Mouse (Mus musculus): Measurements from ENCODE around the gene B4galt1.

B4galt1 gene

GRCm38 (mm10) chr4:40853565-40854386 is at the start of gene B4galt1:
Gene B4galt1, minus strand, starts transcription at chr4:40854005.
- DNase-seq, result peak; percentile 92

- no peak for DNase-seq
Measured at GRCm38 (mm10) chr4:40900612-40901011, 46.8 kb upstream of the B4galt1 start.

GRCm38 (mm10) chr4:40900071-40900470 is 46.3 kb upstream of the B4galt1 start:
- no peak for DNase-seq

GRCm38 (mm10) chr4:40899264-40899663 is 45.5 kb upstream of the B4galt1 start:
- DNase-seq, result no peak

DNA sequence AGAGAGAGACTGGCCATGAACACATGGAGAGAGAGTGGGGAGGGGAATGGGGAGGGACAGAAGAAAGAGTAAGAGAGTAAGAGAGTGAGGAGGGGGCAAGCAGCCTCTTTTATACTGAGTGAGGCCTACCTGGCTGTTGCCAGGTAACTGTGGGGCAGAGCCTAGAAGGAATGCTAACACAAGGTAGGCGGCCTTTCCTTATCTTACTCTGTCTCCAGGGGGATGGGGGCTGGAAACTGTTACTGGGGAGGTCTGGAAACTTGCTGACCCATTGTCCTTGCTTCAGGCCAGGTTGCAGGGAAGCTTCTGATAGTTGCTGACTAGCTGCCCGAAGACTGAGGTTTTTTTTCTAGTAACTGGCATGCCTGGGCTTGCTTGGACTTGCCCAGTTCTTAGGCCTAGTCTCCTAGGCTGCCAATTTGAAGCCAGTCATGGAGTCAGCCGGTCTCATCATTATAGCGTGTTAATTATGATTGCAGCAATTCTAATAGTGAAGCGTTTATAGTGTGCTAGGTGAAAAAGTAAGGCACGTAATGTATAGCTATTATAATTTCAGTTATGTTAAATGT is 44.8 kb upstream of the B4galt1 start:
- no peak for DNase-seq

DNA sequence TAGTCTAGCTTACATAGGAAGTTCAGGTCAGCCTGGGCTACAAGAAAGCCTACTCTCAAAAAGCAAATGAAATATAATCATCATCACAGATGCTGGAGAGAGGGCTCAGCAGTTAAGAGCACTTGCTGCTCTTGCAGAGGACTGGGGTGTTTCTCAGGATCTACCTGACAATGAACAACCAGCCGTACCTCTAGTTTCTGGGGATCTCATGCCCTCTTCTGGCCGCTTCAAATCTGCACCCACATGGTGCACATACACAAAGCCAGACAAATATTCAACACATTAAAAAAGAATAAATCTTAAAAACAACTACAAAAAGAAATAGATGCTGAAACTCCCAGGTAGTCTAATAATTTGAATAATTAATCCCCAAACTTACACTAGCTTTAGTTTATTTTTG is 41.8 kb upstream of the B4galt1 start:
- no peak for DNase-seq

GRCm38 (mm10) chr4:40895118-40895517 is 41.3 kb upstream of the B4galt1 start:
- no peak for DNase-seq

- no peak for DNase-seq
Measured at GRCm38 (mm10) chr4:40891206-40891605, 37.4 kb upstream of the B4galt1 start.

DNA sequence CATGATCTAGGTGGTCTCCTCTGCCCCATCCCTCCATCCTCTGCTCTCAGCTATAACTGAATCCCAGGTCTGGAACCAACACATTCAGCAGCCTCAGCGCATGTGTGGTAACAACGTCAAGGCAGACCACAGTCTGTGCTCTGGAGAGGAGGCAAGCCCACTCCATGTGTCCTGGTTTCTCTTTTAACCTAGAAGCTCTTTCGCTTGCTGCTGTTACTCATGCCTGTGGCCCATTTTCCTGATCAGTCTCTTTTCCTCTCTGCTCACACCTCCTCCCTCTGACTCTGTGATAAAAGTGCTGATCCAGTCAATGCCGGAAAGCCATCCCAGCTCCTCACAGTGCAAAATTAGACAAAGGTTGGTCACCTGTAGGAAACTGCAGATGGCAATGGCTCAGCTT is 36.2 kb upstream of the B4galt1 start:
- DNase-seq, result no peak

DNA sequence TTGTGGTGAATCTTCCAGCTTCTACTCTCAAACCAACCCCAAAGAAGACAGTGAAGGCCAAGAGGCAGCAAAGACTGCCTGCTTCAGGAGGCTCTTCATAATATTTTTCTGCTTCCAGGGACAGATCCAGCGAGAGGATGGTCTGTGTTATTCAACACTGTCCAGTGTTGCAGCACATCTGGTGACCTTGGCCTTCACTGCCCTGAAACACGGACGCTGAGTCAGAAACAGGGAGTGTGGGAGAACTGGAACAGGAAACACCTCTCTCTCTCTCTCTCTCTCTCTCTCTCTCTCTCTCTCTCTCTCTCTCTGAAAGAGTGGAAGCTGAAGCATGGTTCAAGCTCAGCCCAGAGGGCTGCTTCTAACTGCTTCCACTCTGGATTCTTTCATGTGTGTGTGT is 35.4 kb upstream of the B4galt1 start:
- DNase-seq, result no peak

DNA sequence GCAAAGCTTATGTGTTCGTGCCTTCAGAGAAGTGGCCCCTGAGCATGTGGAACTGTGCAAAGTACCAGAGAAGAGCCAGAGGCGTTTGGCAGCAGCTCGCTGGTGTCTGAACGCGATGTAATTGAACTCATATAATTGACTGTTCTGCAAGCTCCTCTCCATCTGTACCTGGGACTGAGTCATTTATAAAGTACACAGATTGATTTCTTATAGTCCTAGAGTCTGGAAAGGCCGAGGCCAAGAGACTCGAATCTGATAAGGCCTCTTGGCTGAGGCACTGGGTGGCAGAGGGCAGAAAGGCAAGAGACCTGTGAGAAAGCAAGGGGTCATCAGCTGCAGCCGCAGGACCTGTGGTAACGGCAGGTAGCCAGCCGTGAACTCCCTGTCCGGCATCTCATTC is 35.0 kb upstream of the B4galt1 start:
- no peak for DNase-seq

GRCm38 (mm10) chr4:40885883-40886282 is 32.1 kb upstream of the B4galt1 start:
- DNase-seq, result no peak

DNA sequence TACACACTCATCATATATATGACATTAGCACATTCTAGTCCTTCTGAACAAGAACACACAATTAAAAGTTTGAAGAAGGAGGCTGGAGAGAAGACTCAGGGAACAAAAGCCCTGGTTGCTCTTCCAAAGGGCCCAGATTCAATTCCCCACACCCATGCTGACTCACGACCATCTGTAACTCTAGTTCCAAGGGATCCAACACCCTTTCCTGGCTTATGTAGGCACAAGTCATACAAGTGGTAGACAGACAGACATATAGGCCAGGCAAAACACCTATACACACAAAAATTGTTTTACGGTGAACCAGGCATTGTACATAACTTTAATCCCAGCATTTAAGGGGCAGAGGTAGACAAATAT is 31.3 kb upstream of the B4galt1 start:
- no peak for DNase-seq

- DNase-seq, result no peak
Measured at GRCm38 (mm10) chr4:40884282-40885165, 30.7 kb upstream of the B4galt1 start.

DNA sequence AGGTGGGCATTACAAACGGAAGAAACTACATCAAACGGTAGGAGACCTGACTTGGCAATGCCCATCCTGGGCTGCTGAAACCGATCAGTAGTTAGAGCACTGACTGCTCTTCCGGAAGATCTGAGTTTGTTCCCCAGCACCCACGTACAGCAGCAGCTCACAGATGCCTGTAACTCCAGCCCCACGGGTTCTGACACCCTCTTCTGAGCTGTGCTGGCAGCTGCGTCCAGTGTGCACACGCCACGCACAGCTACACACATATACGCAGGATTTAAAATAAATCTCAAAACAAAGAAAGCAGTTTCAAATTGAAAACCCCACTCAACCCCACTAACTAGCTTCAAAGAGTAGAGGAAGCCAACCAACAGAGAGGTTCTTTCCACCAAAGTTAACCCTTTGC is 29.4 kb upstream of the B4galt1 start:
- DNase-seq, result no peak

GRCm38 (mm10) chr4:40877528-40877927 is 23.7 kb upstream of the B4galt1 start:
- no peak for DNase-seq

DNA sequence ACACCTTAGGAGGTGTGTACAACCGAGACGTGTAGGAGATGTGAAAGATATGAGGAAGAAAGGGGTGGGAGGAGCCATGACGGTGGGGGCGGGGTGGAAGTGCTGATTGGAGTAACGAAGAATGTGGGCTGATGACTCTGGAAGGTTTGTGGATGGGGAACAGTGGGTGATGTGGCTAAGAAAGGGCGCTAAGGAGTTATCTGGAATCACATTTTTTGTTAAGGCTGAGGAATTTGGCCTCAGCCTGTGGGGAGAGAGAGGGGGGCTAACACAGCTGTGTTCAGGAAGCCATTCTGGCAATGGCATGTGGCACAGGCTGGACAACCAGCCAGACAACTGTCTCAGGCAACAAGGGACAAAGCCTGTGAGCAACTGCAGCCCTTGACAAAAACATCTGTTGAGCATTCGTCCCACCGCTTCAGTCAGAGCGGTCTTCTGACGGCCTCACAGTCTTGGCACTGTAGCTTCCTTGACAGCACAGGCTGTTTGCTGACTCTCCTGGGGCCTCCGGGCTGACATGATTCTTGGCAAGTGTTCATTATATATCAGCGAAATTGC is 23.1 kb upstream of the B4galt1 start:
- DNase-seq, result no peak

DNA sequence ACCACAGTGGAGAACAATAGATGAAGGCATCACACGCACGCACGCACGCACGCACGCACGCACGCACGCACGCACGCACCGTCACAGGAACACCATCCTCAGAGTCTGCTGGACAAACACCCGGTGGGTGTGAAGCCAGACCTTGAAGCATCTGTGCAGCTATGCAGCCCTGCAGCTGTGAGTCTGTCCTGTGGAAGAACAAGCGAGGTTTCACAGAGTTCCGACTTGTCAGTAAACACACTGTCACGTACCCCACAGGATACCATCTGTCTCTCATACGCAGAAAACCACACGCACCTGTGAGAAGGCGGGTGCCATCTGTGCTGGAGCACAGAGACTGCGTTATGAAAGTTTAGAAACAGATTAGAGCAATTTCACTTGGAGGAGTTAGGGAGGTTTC is 22.0 kb upstream of the B4galt1 start:
- DNase-seq, result no peak

DNA sequence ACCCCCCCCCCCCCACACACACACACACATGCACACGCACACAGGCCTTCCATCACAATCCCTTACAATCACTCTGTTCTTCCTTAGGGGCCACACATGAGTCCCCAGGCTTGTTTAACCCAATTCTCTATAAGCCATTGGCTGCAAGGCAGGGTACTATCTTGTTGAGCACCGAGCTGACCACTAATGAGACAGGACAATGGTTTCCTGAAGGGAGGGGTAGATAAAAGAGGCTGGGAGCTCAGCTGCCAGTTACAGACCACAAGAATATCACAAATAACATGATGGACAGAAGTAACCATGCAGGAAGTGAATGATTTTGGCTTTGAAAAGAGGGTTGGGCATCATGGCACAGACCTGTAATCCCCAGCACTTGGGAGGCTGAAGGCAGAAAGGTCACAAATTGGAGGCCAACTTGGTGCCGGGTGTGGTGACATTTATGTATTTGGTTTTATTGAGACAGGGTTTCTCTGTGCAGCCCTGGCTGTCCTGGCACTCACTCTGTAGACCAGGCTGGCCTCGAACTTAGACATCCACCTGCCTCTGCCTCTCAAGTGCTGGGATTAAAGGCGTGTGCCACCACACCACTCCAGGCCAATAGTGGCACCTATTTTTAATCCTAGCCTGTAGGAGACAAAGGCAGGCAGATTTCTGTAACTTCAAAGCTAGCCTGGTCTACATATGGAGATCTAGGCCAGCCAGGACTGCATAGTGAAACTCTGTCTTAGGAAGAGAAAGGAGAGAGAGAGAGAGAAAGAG is 21.2 kb upstream of the B4galt1 start:
- no peak for DNase-seq

DNA sequence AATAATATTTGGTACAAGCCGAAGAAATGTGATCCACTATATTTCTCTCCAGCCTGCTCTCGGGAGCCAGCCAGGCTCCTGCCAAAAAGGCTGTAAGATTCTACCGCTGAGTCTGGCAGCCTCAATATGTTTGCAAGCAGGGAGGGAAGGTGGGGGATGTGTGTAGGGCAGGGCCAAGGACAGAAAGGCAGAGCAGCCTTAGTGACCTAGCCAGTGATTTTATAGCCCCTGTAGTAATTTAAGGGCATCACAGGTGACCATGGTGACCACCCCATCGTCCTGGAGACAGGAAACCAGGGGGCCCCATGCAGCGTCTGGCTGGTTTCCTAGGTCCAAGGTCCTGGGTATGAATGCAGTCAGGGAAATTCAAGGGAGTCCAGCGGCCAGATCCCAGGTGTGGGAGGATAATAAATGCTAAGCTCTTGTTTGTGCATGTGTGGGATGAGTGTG is 20.4 kb upstream of the B4galt1 start:
- peak; percentile 52 for DNase-seq

- DNase-seq, result no peak
Measured at GRCm38 (mm10) chr4:40873320-40873719, 19.5 kb upstream of the B4galt1 start.

GRCm38 (mm10) chr4:40872129-40872528 is 18.3 kb upstream of the B4galt1 start:
- no peak for DNase-seq

- no peak for DNase-seq
Measured at GRCm38 (mm10) chr4:40870206-40870605, 16.4 kb upstream of the B4galt1 start.
